Mouse (Mus musculus) embryo, embryonic 11.5 days (tissue): ENCODE data around the gene Pard3b.

ENCODE experiments used
- DNase-seq: peaks from one replicate; pipeline ENCODE4 v3.0.0-alpha.2; 2012; ENCODE audit warnings: low read depth, low spot score

The Pard3b gene

GRCm38 (mm10) chr1:61747481-61747880 lies 108.9 kb downstream of the Pard3b start:
- no peak for DNase-seq

- DNase-seq: no peak
Measured at GRCm38 (mm10) chr1:61751008-61751407, 112.4 kb downstream of the Pard3b start.

- no peak for DNase-seq
Measured at GRCm38 (mm10) chr1:61756771-61757170, 118.1 kb downstream of the Pard3b start.

- peak; percentile 59 for DNase-seq
Measured at GRCm38 (mm10) chr1:61771213-61771612, 132.6 kb downstream of the Pard3b start.

- no peak for DNase-seq
Measured at GRCm38 (mm10) chr1:61778731-61779130, 140.1 kb downstream of the Pard3b start.

GRCm38 (mm10) chr1:61779906-61780305 lies 141.3 kb downstream of the Pard3b start:
- no peak for DNase-seq

- DNase-seq: no peak
Measured at GRCm38 (mm10) chr1:61796296-61796695, 157.7 kb downstream of the Pard3b start.

GRCm38 (mm10) chr1:61820213-61820612 lies 181.6 kb downstream of the Pard3b start:
- DNase-seq: no peak

- no peak for DNase-seq
Measured at GRCm38 (mm10) chr1:61825560-61826191, 187.1 kb downstream of the Pard3b start.

- no peak for DNase-seq
Measured at GRCm38 (mm10) chr1:61837006-61837544, 198.5 kb downstream of the Pard3b start.

- DNase-seq: no peak
Measured at GRCm38 (mm10) chr1:61846606-61847005, 208.0 kb downstream of the Pard3b start.

GRCm38 (mm10) chr1:61849029-61849714 lies 210.5 kb downstream of the Pard3b start:
- DNase-seq: no peak

GRCm38 (mm10) chr1:61850471-61850870 lies 211.8 kb downstream of the Pard3b start:
- no peak for DNase-seq

- DNase-seq: no peak
Measured at GRCm38 (mm10) chr1:61851176-61851575, 212.6 kb downstream of the Pard3b start.

GRCm38 (mm10) chr1:61867286-61868082 lies 228.9 kb downstream of the Pard3b start:
- DNase-seq: no peak

GRCm38 (mm10) chr1:61874875-61875274 lies 236.3 kb downstream of the Pard3b start:
- no peak for DNase-seq

- DNase-seq: no peak
Measured at GRCm38 (mm10) chr1:61879706-61880470, 241.3 kb downstream of the Pard3b start.

GRCm38 (mm10) chr1:61896048-61896447 lies 257.4 kb downstream of the Pard3b start:
- DNase-seq: no peak

GRCm38 (mm10) chr1:61903271-61904007 lies 264.8 kb downstream of the Pard3b start:
- DNase-seq: no peak

- no peak for DNase-seq
Measured at GRCm38 (mm10) chr1:61904036-61904435, 265.4 kb downstream of the Pard3b start.

GRCm38 (mm10) chr1:61912931-61913330 lies 274.3 kb downstream of the Pard3b start:
- DNase-seq: no peak
